Mouse (Mus musculus) limb, embryonic 11.5 days (tissue): Measurements from ENCODE around the gene Pcgf3. TPM values are rescaled to one million over a fixed set of nuclear protein-coding genes. Genes with fewer than 3 reads are reported as not detected.
A peak's percentile ranks its signal among the peaks of the same experiment; 100 is the strongest.

Source experiments
- ATAC-seq: fragments of 200-750 bp; cut with Nextera tagmentation; 2 replicates; pipeline ENCODE4 v1.8.0; 2017; ENCODE audit warnings: low read depth; ENCODE audit not compliant: insufficient number of reproducible peaks, low FRiP score, low TSS enrichment
- DNase-seq: peaks from one replicate; pipeline ENCODE4 v3.0.0-alpha.2; 2015; ENCODE audit warnings: low spot score
- H3K27ac ChIP-seq: fragments of 300-500 bp; sonication (generic); replicated peaks from 2 replicates; pipeline ENCODE4 v1.5.1; 2014; ENCODE audit warnings: low read depth, mild to moderate bottlenecking, low read length
- H3K27me3 ChIP-seq: fragments of 300-500 bp; sonication (generic); 2 replicates; pipeline ENCODE4 v1.6.1; 2014; ENCODE audit warnings: mild to moderate bottlenecking, low read length, mixed read lengths; ENCODE audit not compliant: control insufficient read depth, insufficient read depth
- H3K36me3 ChIP-seq: fragments of 300-500 bp; sonication (generic); 2 replicates; pipeline ENCODE4 v1.6.1; 2014; ENCODE audit warnings: mild to moderate bottlenecking, low read length, moderate library complexity, mixed read lengths; ENCODE audit not compliant: control insufficient read depth, insufficient read depth
- H3K4me1 ChIP-seq: fragments of 300-500 bp; sonication (generic); 2 replicates; pipeline ENCODE4 v1.6.1; 2014; ENCODE audit warnings: low read length, mixed read lengths; ENCODE audit not compliant: control insufficient read depth, insufficient read depth
- H3K4me2 ChIP-seq: fragments of 300-500 bp; sonication (generic); 2 replicates; pipeline ENCODE4 v1.6.1; 2014; ENCODE audit warnings: low read depth, mild to moderate bottlenecking, moderate library complexity; ENCODE audit not compliant: severe bottlenecking
- H3K4me3 ChIP-seq: fragments of 300-500 bp; sonication (generic); 2 replicates; pipeline ENCODE4 v1.5.1; 2014; ENCODE audit warnings: low read depth, low read length
- H3K9ac ChIP-seq: fragments of 300-500 bp; sonication (generic); 2 replicates; pipeline ENCODE4 v1.6.1; 2014; ENCODE audit warnings: mild to moderate bottlenecking, low read length
- H3K9me3 ChIP-seq: fragments of 300-500 bp; sonication (generic); 2 replicates; pipeline ENCODE4 v1.6.1; 2016; ENCODE audit warnings: low read length; ENCODE audit not compliant: control insufficient read depth
- WGBS: fragments of 180-500 bp; shearing (Covaris S2); extraction: QIAGEN DNeasy Blood & Tissue Kit; methylation state at CpG from one replicate; pipeline ENCODE4 v1.1.7; 2014; 5-methylcytosine and 5-hydroxymethylcytosine counted together
- polyA plus RNA-seq: library from polyadenylated mRNA; unstranded; fragments of >200 nt; fragmentation: Nextera tagmentation; extraction: Ambion mirVana; gene quantifications from 2 replicates; pipeline ENCODE4 v1.2.1, GENCODE M21; 2014

The Pcgf3 gene
- polyA plus RNA-seq, 1 experiment from 2014 or later: 29.1 TPM

GRCm38 (mm10) chr5:108446973-108447372, 14.1 kb upstream of the Pcgf3 start:
- Histone ChIP-seq H3K9ac (no peak overlapping the region), H3K36me3 (no peaks in the 10 kb centered on the region; the same call in 1 of the 2 replicates), H3K9me3 (no peaks in the 10 kb centered on the region), H3K4me3 (no peak overlapping the region), H3K4me1 (no peaks in the 10 kb centered on the region), H3K27ac (no peak overlapping the region), H3K4me2 (no peak overlapping the region), H3K27me3 (no peaks in the 10 kb centered on the region)
- WGBS: 90% methylated on average over 3 of the region's 3 CpGs
- DNase-seq (no peak), ATAC-seq (no peak)

GRCm38 (mm10) chr5:108447857-108448256, 13.2 kb upstream of the Pcgf3 start:
- H3K27ac ChIP-seq: no peak overlapping the region
- no peaks in the 10 kb centered on the region; the same call in 1 of the 2 replicates for H3K36me3 ChIP-seq
- DNase-seq (no peak), ATAC-seq (no peak)
- no peaks in the 10 kb centered on the region for H3K27me3 ChIP-seq
- H3K9me3 ChIP-seq: no peaks in the 10 kb centered on the region
- H3K4me1 ChIP-seq: no peaks in the 10 kb centered on the region
- H3K4me2 ChIP-seq: no peak overlapping the region; the same call in 1 of the 2 replicates
- H3K9ac ChIP-seq: no peak overlapping the region
- no peak overlapping the region; the same call in 1 of the 2 replicates for H3K4me3 ChIP-seq
- WGBS: 90% methylated on average over 7 of the region's 7 CpGs

GRCm38 (mm10) chr5:108448785-108449668, 12.0 kb upstream of the Pcgf3 start, which contains the start of gene Mfsd7a:
Gene Mfsd7a, minus strand, starts transcription at chr5:108448891.
- Histone ChIP-seq H3K27ac (no peak within 1 kb of the TSS), H3K4me3 (peak within 1 kb of the TSS; percentile 23), H3K9ac (peak within 1 kb of the TSS; percentile 39; the same call in 1 of the 2 replicates), H3K27me3 (no peaks in the 10 kb centered on the region), H3K9me3 (no peaks in the 10 kb centered on the region), H3K4me2 (peak within 1 kb of the TSS; percentile 51), H3K4me1 (no peaks in the 10 kb centered on the region), H3K36me3 (no peaks in the 10 kb centered on the region)
- DNase-seq (peak; percentile 77), ATAC-seq (peak; percentile 81)
- WGBS: 12% methylated on average over 24 of the region's 24 CpGs

- ATAC-seq: no peak
These were observed 10.0 kb upstream of the Pcgf3 start for GRCm38 (mm10) chr5:108450837-108451540.

GRCm38 (mm10) chr5:108451611-108452010, 9.4 kb upstream of the Pcgf3 start:
- H3K4me2 ChIP-seq: no peak overlapping the region
- no peaks in the 10 kb centered on the region for H3K27me3 ChIP-seq
- H3K36me3 ChIP-seq: no peaks in the 10 kb centered on the region
- no peaks in the 10 kb centered on the region for H3K9me3 ChIP-seq
- H3K4me1 ChIP-seq: no peaks in the 10 kb centered on the region
- no peak overlapping the region for H3K27ac ChIP-seq
- no peak overlapping the region for H3K9ac ChIP-seq
- DNase-seq: no peak
- no peak overlapping the region for H3K4me3 ChIP-seq
- no peak for ATAC-seq
- WGBS: 89% methylated on average over 1 of the region's 1 CpGs

More at GRCm38 (mm10) chr5:108450837-108451540, 10.0 kb upstream of the Pcgf3 start:
- Histone ChIP-seq H3K9ac (no peak overlapping the region), H3K36me3 (no peaks in the 10 kb centered on the region), H3K4me2 (no peak overlapping the region), H3K9me3 (no peaks in the 10 kb centered on the region), H3K4me3 (no peak overlapping the region), H3K4me1 (no peaks in the 10 kb centered on the region), H3K27me3 (no peaks in the 10 kb centered on the region), H3K27ac (no peak overlapping the region)
- no peak for DNase-seq
- WGBS: 72% methylated on average over 8 of the region's 8 CpGs

- Histone ChIP-seq H3K4me3 (no peak overlapping the region), H3K36me3 (no peaks in the 10 kb centered on the region), H3K27me3 (no peaks in the 10 kb centered on the region), H3K27ac (no peak overlapping the region), H3K9ac (no peak overlapping the region), H3K9me3 (no peaks in the 10 kb centered on the region), H3K4me1 (no peaks in the 10 kb centered on the region), H3K4me2 (no peak overlapping the region)
- 88% methylated on average over 1 of the region's 1 CpGs for WGBS
- no peak for DNase-seq
- ATAC-seq: no peak
These were observed 8.6 kb upstream of the Pcgf3 start for GRCm38 (mm10) chr5:108452422-108452821.

GRCm38 (mm10) chr5:108454094-108454493, 6.9 kb upstream of the Pcgf3 start:
- Histone ChIP-seq H3K4me1 (no peaks in the 10 kb centered on the region), H3K36me3 (no peaks in the 10 kb centered on the region), H3K9ac (no peak overlapping the region), H3K27ac (no peak overlapping the region), H3K9me3 (no peaks in the 10 kb centered on the region), H3K4me3 (no peak overlapping the region), H3K4me2 (no peak overlapping the region), H3K27me3 (no peaks in the 10 kb centered on the region)
- ATAC-seq: no peak
- DNase-seq: no peak
- WGBS: 47% methylated on average over 3 of the region's 3 CpGs

GRCm38 (mm10) chr5:108458706-108459105, 2.3 kb upstream of the Pcgf3 start:
- ATAC-seq: no peak
- Histone ChIP-seq H3K9me3 (no peaks in the 10 kb centered on the region), H3K27ac (no peak overlapping the region), H3K36me3 (no peaks in the 10 kb centered on the region), H3K4me2 (no peak overlapping the region), H3K4me3 (no peak overlapping the region), H3K4me1 (peaks cover 12% of the 10 kb centered on the region), H3K27me3 (no peaks in the 10 kb centered on the region), H3K9ac (no peak overlapping the region)
- DNase-seq: no peak
- 86% methylated on average over 2 of the region's 2 CpGs for WGBS
